Mouse (Mus musculus): ENCODE data around the gene Slc7a10.

DNA sequence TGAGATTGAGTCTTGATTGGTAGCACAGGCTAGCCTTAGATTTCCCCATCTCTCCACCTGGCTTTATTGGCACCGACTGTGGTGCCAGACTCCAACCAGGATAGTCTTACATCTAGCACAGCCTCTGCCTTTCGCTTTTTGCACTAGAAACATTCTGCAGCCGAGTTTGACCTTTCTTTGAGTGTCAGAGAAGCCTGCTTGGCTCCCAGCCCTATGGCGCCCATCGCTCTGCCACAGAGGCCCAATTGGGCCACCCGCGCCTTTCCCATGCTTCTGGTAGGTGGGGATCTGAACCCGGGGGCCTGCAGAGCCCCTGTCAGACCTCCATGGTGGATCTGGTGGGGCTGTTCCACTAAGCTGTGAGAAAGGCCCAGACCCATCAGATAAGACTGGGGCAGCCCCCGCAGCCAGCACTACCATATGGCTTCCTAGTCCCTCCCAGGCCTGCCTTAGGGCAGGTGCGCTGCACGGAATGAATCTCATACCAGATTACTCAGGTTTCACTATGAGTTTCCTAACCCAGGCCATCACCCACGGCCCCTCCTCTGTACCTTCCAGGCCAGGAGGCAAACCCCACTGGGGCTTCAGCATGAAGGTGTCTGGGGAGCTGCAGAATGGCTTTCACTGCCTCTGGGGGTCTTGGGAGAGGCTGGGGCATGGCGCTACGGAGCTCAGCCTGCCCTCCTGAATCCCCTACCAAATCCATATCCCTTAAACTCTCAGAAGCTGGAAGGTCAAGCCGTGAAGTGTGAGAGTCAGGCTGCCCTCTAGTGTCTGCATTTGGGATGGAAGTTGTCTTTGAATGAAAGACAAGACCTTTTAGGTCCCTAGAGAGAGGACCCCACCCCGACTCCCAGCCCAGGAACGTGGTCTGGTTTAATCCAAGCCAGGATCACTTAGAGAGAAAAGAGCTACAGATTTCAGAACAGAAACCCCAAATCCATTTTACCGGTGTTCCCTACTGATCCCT is 9.5 kb upstream of the Slc7a10 start:
- TF ChIP-seq USF1 (IDR thresholded peaks at IDR 0.05; ENCODE audit: low read depth) (no peak), CTCF (IDR thresholded peaks at IDR 0.05; ENCODE audit: control insufficient read depth, insufficient read depth, insufficient read length) (peak; percentile 22), MYOD1 (IDR thresholded peaks at IDR 0.05; ENCODE audit: control insufficient read depth, insufficient read length, low read depth) (no peak), MAX (IDR thresholded peaks at IDR 0.05) (no peak), FOSL1 (IDR thresholded peaks at IDR 0.05; ENCODE audit: insufficient read depth, low read length, poor library complexity, severe bottlenecking) (no peak), CEBPB (IDR thresholded peaks at IDR 0.05; ENCODE audit: low read depth) (no peak)
